Mouse (Mus musculus): ENCODE data around the gene Vps51. TPM values are rescaled to one million over a fixed set of nuclear protein-coding genes. Genes with fewer than 3 reads are reported as not detected.

The Vps51 gene
- 95.4 and 109 TPM in 2 replicates for polyA plus RNA-seq (2012; rRNA removed)

- peak; percentile 98 for DNase-seq (ENCODE audit: low read depth)
- TF ChIP-seq CTCF (IDR thresholded peaks at IDR 0.05; ENCODE audit: borderline replicate concordance, extremely low read depth, insufficient read depth, insufficient read length) (no peak), POLR2A (IDR thresholded peaks at IDR 0.05; ENCODE audit: borderline replicate concordance, extremely low read depth, insufficient read depth, insufficient read length, poor library complexity, severe bottlenecking) (no peak)
These were observed at the start of gene Vps51 for GRCm38 (mm10) chr19:6076564-6077393. TSS of gene Vps51 (minus strand) at chr19:6077231.

- DNase-seq (ENCODE audit: low read depth): peak; percentile 39
- TF ChIP-seq CTCF (IDR thresholded peaks at IDR 0.05; ENCODE audit: borderline replicate concordance, extremely low read depth, insufficient read depth, insufficient read length) (peak; percentile 58; the same call in 1 of the 2 replicates), POLR2A (IDR thresholded peaks at IDR 0.05; ENCODE audit: borderline replicate concordance, extremely low read depth, insufficient read depth, insufficient read length, poor library complexity, severe bottlenecking) (no peak)
These were observed 49.3 kb upstream of the Vps51 start for GRCm38 (mm10) chr19:6126289-6126688.

DNA sequence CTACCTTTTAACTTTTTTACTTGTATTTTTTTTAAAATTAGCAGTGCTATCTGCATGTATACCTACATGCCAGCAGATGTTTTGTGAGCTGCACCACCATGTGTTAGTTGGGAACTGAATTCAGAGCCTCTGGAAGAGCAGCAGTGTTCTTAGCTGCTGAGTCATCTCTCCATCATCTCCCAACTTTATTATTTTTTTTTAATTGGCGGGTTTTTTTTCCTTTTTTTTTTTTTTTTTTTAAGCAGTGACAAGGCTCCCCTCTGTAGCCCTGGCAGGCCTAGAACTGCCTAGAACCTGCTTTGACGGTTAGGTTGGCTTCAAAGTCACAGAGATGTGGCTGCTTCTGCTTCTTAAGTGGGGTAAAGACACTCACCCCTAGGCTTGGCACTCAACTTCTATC lies 47.9 kb upstream of the Vps51 start:
- TF ChIP-seq CTCF (IDR thresholded peaks at IDR 0.05; ENCODE audit: borderline replicate concordance, extremely low read depth, insufficient read depth, insufficient read length) (no peak), POLR2A (IDR thresholded peaks at IDR 0.05; ENCODE audit: borderline replicate concordance, extremely low read depth, insufficient read depth, insufficient read length, poor library complexity, severe bottlenecking) (no peak)

GRCm38 (mm10) chr19:6123330-6123729 lies 46.3 kb upstream of the Vps51 start:
- DNase-seq (ENCODE audit: low read depth): peak; percentile 51
- no peak for TF ChIP-seq CTCF (IDR thresholded peaks at IDR 0.05; ENCODE audit: borderline replicate concordance, extremely low read depth, insufficient read depth, insufficient read length)
- TF ChIP-seq POLR2A (IDR thresholded peaks at IDR 0.05; ENCODE audit: borderline replicate concordance, extremely low read depth, insufficient read depth, insufficient read length, poor library complexity, severe bottlenecking): no peak

More for the DNA sequence above, 47.9 kb upstream of the Vps51 start:
- no peak for DNase-seq (ENCODE audit: low read depth)

GRCm38 (mm10) chr19:6121761-6122160 lies 44.7 kb upstream of the Vps51 start:
- DNase-seq (ENCODE audit: low read depth): no peak
- TF ChIP-seq POLR2A (IDR thresholded peaks at IDR 0.05; ENCODE audit: borderline replicate concordance, extremely low read depth, insufficient read depth, insufficient read length, poor library complexity, severe bottlenecking) (no peak), CTCF (IDR thresholded peaks at IDR 0.05; ENCODE audit: borderline replicate concordance, extremely low read depth, insufficient read depth, insufficient read length) (no peak)

DNA sequence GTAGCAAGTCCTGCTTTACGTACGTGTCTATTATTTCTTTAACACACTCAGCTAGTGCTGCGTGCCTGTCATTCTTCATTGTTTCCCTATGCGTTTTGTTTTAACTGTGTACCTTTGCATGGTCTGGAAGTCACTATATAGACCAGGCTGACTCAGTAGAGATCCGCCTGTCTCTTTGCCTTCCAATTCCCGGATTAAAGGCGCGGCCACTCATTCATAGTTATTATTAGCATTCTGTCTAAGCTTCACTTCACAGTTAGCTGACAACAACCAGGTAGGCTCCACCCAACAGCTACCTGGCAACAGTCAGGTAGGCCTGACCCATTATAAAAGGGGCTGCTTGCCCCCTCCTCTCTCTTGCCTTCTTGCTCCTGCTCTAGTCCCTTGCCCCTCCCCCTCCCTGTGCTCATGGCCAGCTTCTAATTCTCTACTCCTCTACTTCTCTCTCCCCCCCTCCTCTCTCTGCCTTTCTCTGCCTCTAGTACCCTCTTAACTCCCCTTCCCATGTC lies 41.7 kb upstream of the Vps51 start:
- no peak for DNase-seq (ENCODE audit: low read depth)
- TF ChIP-seq POLR2A (IDR thresholded peaks at IDR 0.05; ENCODE audit: borderline replicate concordance, extremely low read depth, insufficient read depth, insufficient read length, poor library complexity, severe bottlenecking) (no peak), CTCF (IDR thresholded peaks at IDR 0.05; ENCODE audit: borderline replicate concordance, extremely low read depth, insufficient read depth, insufficient read length) (no peak)

DNA sequence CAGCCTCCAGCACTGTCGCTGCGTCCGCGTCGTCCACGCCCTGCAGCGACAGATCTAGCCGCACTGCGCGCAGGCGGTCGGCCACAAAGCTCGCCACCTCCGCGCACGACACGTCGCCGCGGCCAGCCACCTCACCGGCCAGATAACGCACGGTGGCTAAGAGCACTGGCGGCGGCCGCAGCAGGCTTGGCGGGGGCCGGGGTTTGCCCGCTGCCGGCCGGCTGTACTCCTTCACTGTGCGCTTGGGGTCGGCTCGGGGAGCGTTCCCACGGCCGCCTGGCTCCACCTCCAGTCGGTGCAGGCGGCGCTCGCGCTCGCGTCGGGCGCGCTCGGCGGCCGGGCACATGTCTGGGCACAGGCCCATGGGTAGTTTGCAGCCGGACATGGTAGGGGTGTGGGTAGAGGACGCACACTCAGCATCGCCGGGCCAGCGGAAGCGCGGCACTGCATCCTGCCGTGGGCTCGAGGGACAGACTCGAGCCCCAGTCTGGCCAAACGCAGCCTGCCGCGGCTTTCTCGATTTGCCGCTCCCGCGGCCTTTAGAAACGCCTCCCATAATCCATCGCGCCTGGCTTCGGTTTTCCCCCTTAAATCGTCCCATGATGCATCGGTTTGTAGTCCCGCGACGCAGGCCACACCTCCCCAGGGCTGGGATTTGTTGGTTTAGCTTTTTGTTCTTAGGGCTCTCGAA lies 41.1 kb upstream of the Vps51 start, which contains the start of gene Sac3d1:
Gene Sac3d1 (minus strand): TSS at position 665 of the 691 bp plus-strand sequence.
- DNase-seq (ENCODE audit: low read depth): peak; percentile 98
- TF ChIP-seq CTCF (IDR thresholded peaks at IDR 0.05; ENCODE audit: borderline replicate concordance, extremely low read depth, insufficient read depth, insufficient read length) (no peak), POLR2A (IDR thresholded peaks at IDR 0.05; ENCODE audit: borderline replicate concordance, extremely low read depth, insufficient read depth, insufficient read length, poor library complexity, severe bottlenecking) (peak; percentile 82)

DNA sequence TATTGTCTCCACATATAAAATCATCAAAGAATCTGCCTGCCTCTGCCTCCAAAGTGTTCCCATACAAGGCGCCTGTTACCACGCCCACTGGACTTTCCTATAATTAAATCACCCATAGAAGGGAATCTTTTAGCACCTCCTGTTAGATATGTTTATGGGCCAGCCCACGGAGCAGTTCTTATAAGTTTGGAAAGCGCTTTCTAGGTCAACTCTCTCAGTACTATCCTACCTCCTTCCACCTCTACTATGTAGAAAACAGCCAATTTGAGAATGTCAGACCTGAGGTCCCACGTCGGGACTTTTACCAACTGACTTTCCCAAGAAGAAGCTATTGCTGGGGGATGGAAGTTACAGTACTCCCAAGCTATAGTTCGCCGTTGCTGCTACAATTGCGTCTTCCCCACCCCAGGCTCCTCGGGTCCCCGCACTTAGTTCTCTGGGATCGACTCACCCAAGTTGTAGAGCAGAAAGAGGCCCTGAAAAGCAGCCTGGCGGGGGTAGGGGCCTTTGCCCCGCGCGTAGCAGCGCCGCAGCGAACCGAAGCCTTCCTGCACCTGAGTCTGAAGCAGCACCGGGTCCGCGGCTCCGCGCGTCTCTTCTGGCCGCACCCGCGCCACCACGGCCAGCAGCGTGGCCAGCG lies 40.4 kb upstream of the Vps51 start:
- DNase-seq (ENCODE audit: low read depth): no peak
- TF ChIP-seq CTCF (IDR thresholded peaks at IDR 0.05; ENCODE audit: borderline replicate concordance, extremely low read depth, insufficient read depth, insufficient read length) (no peak), POLR2A (IDR thresholded peaks at IDR 0.05; ENCODE audit: borderline replicate concordance, extremely low read depth, insufficient read depth, insufficient read length, poor library complexity, severe bottlenecking) (no peak)

GRCm38 (mm10) chr19:6116113-6116850 lies 39.3 kb upstream of the Vps51 start:
- TF ChIP-seq CTCF (IDR thresholded peaks at IDR 0.05; ENCODE audit: borderline replicate concordance, extremely low read depth, insufficient read depth, insufficient read length) (no peak), POLR2A (IDR thresholded peaks at IDR 0.05; ENCODE audit: borderline replicate concordance, extremely low read depth, insufficient read depth, insufficient read length, poor library complexity, severe bottlenecking) (no peak)
- no peak for DNase-seq (ENCODE audit: low read depth)

GRCm38 (mm10) chr19:6113116-6113515 lies 36.1 kb upstream of the Vps51 start:
- TF ChIP-seq CTCF (IDR thresholded peaks at IDR 0.05; ENCODE audit: borderline replicate concordance, extremely low read depth, insufficient read depth, insufficient read length) (no peak), POLR2A (IDR thresholded peaks at IDR 0.05; ENCODE audit: borderline replicate concordance, extremely low read depth, insufficient read depth, insufficient read length, poor library complexity, severe bottlenecking) (no peak)
- no peak for DNase-seq (ENCODE audit: low read depth)
